Mouse (Mus musculus) heart, postnatal 0 days (tissue): ENCODE data around the gene Six5.

ENCODE experiments used
- CTCF ChIP-seq: IDR thresholded peaks from 2 replicates; pipeline ENCODE4 v1.5.1; 2016; ENCODE audit warnings: antibody characterized with exemption, control low read depth, low read depth
- EP300 ChIP-seq: IDR thresholded peaks from 2 replicates; pipeline ENCODE4 v1.6.1; 2016; ENCODE audit warnings: antibody characterized with exemption, low read depth

DNA sequence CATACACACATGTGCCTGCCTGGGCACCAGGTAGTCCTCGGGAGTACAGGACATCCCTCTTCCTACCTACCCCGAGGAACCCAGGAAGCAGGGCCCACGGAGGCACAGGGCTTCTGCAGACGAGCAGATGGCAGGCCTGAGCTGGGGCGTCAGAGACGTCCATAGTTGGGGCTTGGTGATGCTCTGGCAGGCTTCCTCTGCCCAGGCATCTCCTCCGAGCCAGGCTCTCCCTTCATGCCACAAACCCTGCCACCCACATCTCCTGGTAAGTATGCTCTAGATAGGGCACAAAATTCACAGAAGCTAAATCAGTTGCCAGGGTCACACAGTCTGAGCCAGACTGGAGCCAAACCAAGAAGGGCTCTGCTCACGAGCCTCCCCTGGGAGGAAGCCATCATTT lies 44.2 kb upstream of the Six5 start:
- TF ChIP-seq CTCF (no peak), EP300 (no peak)
